ENCODE assay signal across 25 mouse cellular contexts in genomic region chr9:43038466-43038865, GRCm38 (mm10).
DNase-seq lines count a peak whose midpoint lies in the region; ATAC-seq and TF ChIP-seq lines count a peak whose summit lies in the region.
"Had no signal": no experiment of that assay in that cellular context is flagged by ENCODE, and none has a peak within 500 bp of the region (broad histone marks: within the 10 kb centered on the region; RNA-seq: fewer than 3 reads in every experiment).

No protein-coding gene starts in this region.

- no peak overlapping the region for H3K4me2 ChIP-seq in heart, postnatal 0 days (ENCODE audit: low read depth, low read length)
- H3K4me2 ChIP-seq in lung, embryonic 16.5 days (ENCODE audit: low read depth, low read length): no peak overlapping the region
- no peak overlapping the region for H3K4me2 ChIP-seq in midbrain, embryonic 11.5 days
- H3K4me2 ChIP-seq in midbrain, embryonic 16.5 days (ENCODE audit: low read length): no peak overlapping the region
- H3K4me2 ChIP-seq: embryonic facial prominence, embryonic 12.5 days; embryonic facial prominence, embryonic 15.5 days; heart, embryonic 13.5 days; hindbrain, embryonic 14.5 days had no signal

- H3K27me3 ChIP-seq in heart, postnatal 0 days (ENCODE audit: control insufficient read depth, insufficient read depth, low read length): no peaks in the 10 kb centered on the region
- H3K27me3 ChIP-seq in lung, embryonic 16.5 days (ENCODE audit: control insufficient read depth, insufficient read depth, low read depth, low read length): no peaks in the 10 kb centered on the region
- no peaks in the 10 kb centered on the region for H3K27me3 ChIP-seq in midbrain, embryonic 11.5 days (ENCODE audit: control insufficient read depth, insufficient read depth, low read length)
- H3K27me3 ChIP-seq in midbrain, embryonic 16.5 days (ENCODE audit: control insufficient read depth, insufficient read depth, low read depth, low read length): no peaks in the 10 kb centered on the region
- H3K27me3 ChIP-seq: embryonic facial prominence, embryonic 12.5 days; embryonic facial prominence, embryonic 15.5 days; heart, embryonic 13.5 days had no signal

- ATAC-seq in heart, postnatal 0 days (ENCODE audit: insufficient read depth, low read depth): no peak
- 0 out of 2 replicates have a peak, but pooled peaks have one; percentile 28 for ATAC-seq in lung, embryonic 16.5 days (ENCODE audit: low read depth)
- ATAC-seq in midbrain, embryonic 11.5 days (ENCODE audit: low FRiP score): no peak
- no peak for ATAC-seq in midbrain, embryonic 16.5 days
- ATAC-seq: activated CD4-positive, CD25-positive, alpha-beta regulatory T cell, adult 4 months; forebrain, embryonic 14.5 days; forebrain, postnatal 0 days; hindbrain, postnatal 0 days had no signal

- WGBS in heart, postnatal 0 days: 48% methylated on average over 8 of the region's 8 CpGs
- 49% methylated on average over 8 of the region's 8 CpGs for WGBS in lung, embryonic 16.5 days
- 89% methylated on average over 8 of the region's 8 CpGs for WGBS in midbrain, embryonic 11.5 days
- 88% methylated on average over 8 of the region's 8 CpGs for WGBS in midbrain, embryonic 16.5 days

- intact Hi-C loops in heart, postnatal 10 days (cut with DNase I): no loop called here

- no peak for TF ChIP-seq EP300 in heart, postnatal 0 days (IDR thresholded peaks at IDR 0.05; ENCODE audit: low read depth)

- peaks cover 19% of the 10 kb centered on the region for H3K4me1 ChIP-seq in heart, postnatal 0 days (ENCODE audit: control insufficient read depth, insufficient read depth)
- peaks cover 26% of the 10 kb centered on the region for H3K4me1 ChIP-seq in lung, embryonic 16.5 days (replicated peaks; ENCODE audit: control insufficient read depth, insufficient read depth, low read length)
- no peaks in the 10 kb centered on the region for H3K4me1 ChIP-seq in midbrain, embryonic 11.5 days (ENCODE audit: control insufficient read depth, insufficient read depth, low read length)
- no peaks in the 10 kb centered on the region for H3K4me1 ChIP-seq in midbrain, embryonic 16.5 days (ENCODE audit: control insufficient read depth, insufficient read depth, low read length)
- H3K4me1 ChIP-seq: embryonic facial prominence, embryonic 12.5 days; embryonic facial prominence, embryonic 15.5 days had no signal

- TF ChIP-seq CTCF in heart, postnatal 0 days (IDR thresholded peaks at IDR 0.05; ENCODE audit: low read depth): no peak

- H3K27ac ChIP-seq in heart, postnatal 0 days (ENCODE audit: low read depth): no peak overlapping the region
- H3K27ac ChIP-seq in lung, embryonic 16.5 days (ENCODE audit: low read length): 0 out of 2 replicates have a peak overlapping the region, but pooled peaks have one; percentile 6
- H3K27ac ChIP-seq in midbrain, embryonic 11.5 days (ENCODE audit: low read depth, low read length): no peak overlapping the region
- no peak overlapping the region for H3K27ac ChIP-seq in midbrain, embryonic 16.5 days (ENCODE audit: low read length)
- H3K27ac ChIP-seq: embryonic facial prominence, embryonic 12.5 days; embryonic facial prominence, embryonic 15.5 days; gastrocnemius, adult 2 months; heart, embryonic 13.5 days; hindbrain, embryonic 14.5 days; hindbrain, postnatal 0 days had no signal

- no peak overlapping the region for H3K9ac ChIP-seq in heart, postnatal 0 days (replicated peaks; ENCODE audit: low read depth, low read length)
- no peak overlapping the region; the same call in 1 of the 2 replicates for H3K9ac ChIP-seq in lung, embryonic 16.5 days (ENCODE audit: low read length)
- H3K9ac ChIP-seq in midbrain, embryonic 11.5 days (ENCODE audit: low read length): no peak overlapping the region
- no peak overlapping the region for H3K9ac ChIP-seq in midbrain, embryonic 16.5 days (ENCODE audit: low read depth, low read length)
- H3K9ac ChIP-seq: embryonic facial prominence, embryonic 12.5 days; embryonic facial prominence, embryonic 15.5 days; forebrain, postnatal 0 days; heart, embryonic 13.5 days; hindbrain, embryonic 14.5 days had no signal

- peaks cover 24% of the 10 kb centered on the region; the same call in 1 of the 2 replicates for H3K36me3 ChIP-seq in heart, postnatal 0 days (replicated peaks; ENCODE audit: control insufficient read depth, insufficient read depth, low read length)
- H3K36me3 ChIP-seq in lung, embryonic 16.5 days (ENCODE audit: control insufficient read depth, insufficient read depth, low read length): peaks cover 6% of the 10 kb centered on the region
- no peaks in the 10 kb centered on the region for H3K36me3 ChIP-seq in midbrain, embryonic 11.5 days (ENCODE audit: control insufficient read depth, insufficient read depth, low read length)
- peaks cover 8% of the 10 kb centered on the region; the same call in 1 of the 2 replicates for H3K36me3 ChIP-seq in midbrain, embryonic 16.5 days (ENCODE audit: control insufficient read depth, insufficient read depth, low read length)

- H3K9me3 ChIP-seq in heart, postnatal 0 days (replicated peaks; ENCODE audit: control insufficient read depth, low read length): no peaks in the 10 kb centered on the region
- H3K9me3 ChIP-seq in lung, embryonic 16.5 days (ENCODE audit: control insufficient read depth, low read length): no peaks in the 10 kb centered on the region
- H3K9me3 ChIP-seq in midbrain, embryonic 11.5 days (ENCODE audit: control insufficient read depth, low read length): no peaks in the 10 kb centered on the region
- H3K9me3 ChIP-seq in midbrain, embryonic 16.5 days (replicated peaks; ENCODE audit: control insufficient read depth, low read length, poor library complexity, severe bottlenecking): no peaks in the 10 kb centered on the region
- H3K9me3 ChIP-seq: embryonic facial prominence, embryonic 12.5 days; embryonic facial prominence, embryonic 15.5 days; heart, embryonic 13.5 days had no signal

- peak; percentile 6 for DNase-seq in heart, postnatal 0 days (ENCODE audit: low spot score)
- DNase-seq in heart, postnatal 10 days: no peak
- DNase-seq in lung, postnatal 10 days: no peak
- DNase-seq in midbrain, embryonic 11.5 days (ENCODE audit: low spot score, missing footprints): peak; percentile 61
- DNase-seq in naive thymus-derived CD4-positive, alpha-beta T cell, adult 2 months (ENCODE audit: low read depth): peak; percentile 2
- DNase-seq in cerebellum, adult 11-12 months: no peak
- DNase-seq: adrenal gland, adult 8-10 months; adrenal gland, postnatal 25 days; B cell, adult 2 months; cerebellum, adult 18-20 months; cerebellum, adult 9-10 months; cerebellum, postnatal 14 days; forebrain, postnatal 0 days; gastrocnemius, adult 2 months; gastrocnemius, postnatal 14 days; heart, postnatal 36 days had no signal

- no peak overlapping the region for H3K4me3 ChIP-seq in heart, postnatal 0 days (ENCODE audit: low read depth, low read length)
- no peak overlapping the region for H3K4me3 ChIP-seq in lung, embryonic 16.5 days (ENCODE audit: low read length)
- no peak overlapping the region for H3K4me3 ChIP-seq in midbrain, embryonic 11.5 days (ENCODE audit: low read depth, low read length)
- H3K4me3 ChIP-seq in midbrain, embryonic 16.5 days (ENCODE audit: low read depth, low read length): no peak overlapping the region
- H3K4me3 ChIP-seq: embryonic facial prominence, embryonic 12.5 days; embryonic facial prominence, embryonic 15.5 days; gastrocnemius, adult 2 months; heart, embryonic 13.5 days had no signal

Comparison
In these comparisons a context has a peak if more than half of its experiments do, and no peak if none do; other contexts are left out.
1. DNase-seq: peak in heart, postnatal 0 days (single experiment), midbrain, embryonic 11.5 days (single experiment) and naive thymus-derived CD4-positive, alpha-beta T cell, adult 2 months (single experiment); none in heart, postnatal 10 days (0 of 2), lung, postnatal 10 days (single experiment) and cerebellum, adult 11-12 months (single experiment).